Mouse (Mus musculus): Measurements from ENCODE around the gene Decr2.
"Not testable (repeated sequence)": the region's sequence is repeated elsewhere in the genome, so short reads cannot be mapped to it uniquely, and the experiment has no call there.

Gene Decr2

DNA sequence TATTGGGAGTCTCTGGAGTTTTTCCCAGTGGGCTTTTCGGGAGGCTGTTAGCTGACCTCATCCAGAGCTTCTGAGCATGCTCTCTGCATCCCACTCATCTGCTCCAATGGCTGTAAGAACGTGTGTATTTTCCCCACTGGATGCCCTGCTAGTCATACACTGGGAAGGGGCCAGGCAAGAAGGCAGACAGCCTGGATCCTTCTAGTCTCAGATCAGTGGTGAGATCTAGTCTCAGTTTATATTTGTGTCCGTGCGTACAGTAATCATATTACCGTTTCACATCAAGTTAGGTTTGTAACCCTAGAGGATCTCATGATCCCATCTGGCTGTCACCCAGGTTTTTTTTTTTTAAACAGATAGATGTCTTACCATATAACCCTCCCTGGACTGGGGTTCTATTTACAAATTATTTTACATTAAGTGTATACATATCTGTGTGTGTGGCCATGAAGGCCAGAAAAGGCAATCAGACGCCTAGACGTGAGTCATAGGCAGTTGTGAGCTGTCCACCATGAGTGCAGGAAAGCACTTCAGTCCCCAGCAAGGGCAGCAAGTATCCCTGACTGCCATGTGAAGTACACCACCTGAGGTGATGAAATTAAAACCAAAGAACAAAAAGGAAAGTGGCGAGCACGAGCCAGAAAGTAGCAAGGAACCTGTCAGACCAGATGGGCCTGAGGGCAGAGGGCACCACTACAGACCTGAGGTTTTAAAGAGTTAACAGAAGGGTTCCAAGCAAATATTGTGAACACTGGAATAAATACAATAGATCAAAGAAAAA is 32.2 kb downstream of the Decr2 start:
- no peak for DNase-seq

GRCm38 (mm10) chr17:26057278-26057677 is 32.9 kb downstream of the Decr2 start:
- DNase-seq, result no peak

GRCm38 (mm10) chr17:26055164-26055563 is 35.0 kb downstream of the Decr2 start:
- DNase-seq, result no peak

DNA sequence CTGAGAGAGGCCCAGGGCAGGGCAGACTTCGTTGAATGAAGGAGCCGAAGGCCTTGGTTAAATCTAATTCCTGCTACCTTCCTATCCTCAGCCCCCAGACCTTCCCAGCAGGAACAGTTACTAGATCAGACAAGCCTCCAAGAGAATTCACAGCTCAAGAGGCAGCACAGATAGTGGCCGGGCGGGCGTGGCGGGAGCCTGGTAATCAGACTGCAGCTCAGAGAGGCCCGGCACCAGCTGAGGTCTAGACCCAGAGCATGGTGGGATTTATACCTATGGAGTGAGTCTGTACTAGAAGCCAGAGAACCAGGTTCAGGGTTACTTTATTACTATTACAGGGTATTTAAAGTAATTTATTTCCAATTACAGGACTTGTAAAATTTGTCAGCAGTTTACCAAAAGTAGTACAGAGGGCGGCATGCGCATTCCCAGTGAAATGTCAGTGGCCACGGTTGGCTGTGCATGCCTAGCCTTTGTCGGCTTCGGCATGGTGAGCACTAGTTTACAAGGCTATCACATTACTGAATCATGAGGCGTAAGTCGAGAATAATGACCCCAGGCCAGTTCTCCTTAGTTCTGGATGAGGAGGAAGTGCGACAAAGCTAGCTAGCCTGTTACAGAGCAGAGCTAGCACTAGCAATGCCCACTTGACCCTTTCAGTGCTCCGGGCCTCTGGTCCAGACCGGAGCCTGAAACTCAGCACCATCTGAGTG is 35.8 kb downstream of the Decr2 start:
- no peak for DNase-seq

DNA sequence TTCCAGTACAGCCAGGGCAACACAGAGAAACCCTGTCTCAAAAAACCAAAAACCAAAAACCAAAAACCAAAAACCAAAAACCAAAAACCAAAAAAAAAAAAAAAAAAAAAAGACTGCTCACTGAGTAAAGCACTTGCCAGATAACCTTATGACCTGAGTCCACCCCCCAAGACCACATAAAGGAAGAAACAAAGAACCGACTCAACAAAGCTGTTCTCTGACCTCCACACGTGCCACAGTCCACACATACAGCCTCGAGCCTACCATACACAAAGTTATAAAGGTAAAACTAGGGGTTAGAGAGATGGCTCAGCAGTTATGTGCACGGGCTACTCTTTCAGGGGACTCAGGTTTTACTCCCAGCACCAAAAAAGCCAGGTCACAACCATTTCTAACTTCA is 37.4 kb downstream of the Decr2 start:
- no peak for DNase-seq

DNA sequence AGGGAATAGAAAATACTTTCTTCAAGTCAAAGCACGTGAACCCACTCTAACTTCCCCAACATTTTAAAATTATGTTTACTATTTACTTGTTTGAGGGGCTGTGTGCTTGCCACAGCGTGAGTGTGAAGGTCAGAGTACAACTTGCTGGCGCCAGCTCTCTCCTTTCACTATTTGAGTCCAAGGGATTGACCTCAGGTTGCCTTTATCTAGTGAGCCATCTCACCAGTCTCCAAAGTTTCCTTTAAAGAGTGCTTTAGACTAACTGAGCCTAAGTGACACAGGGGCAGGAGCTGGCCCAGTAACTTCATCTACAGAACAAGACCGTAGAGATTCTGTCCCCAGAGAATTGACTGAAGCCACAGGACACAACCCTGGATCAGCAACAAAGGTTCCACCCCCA is 38.1 kb downstream of the Decr2 start:
- no peak for DNase-seq

GRCm38 (mm10) chr17:26048118-26048517 is 42.0 kb downstream of the Decr2 start:
- no peak for DNase-seq

DNA sequence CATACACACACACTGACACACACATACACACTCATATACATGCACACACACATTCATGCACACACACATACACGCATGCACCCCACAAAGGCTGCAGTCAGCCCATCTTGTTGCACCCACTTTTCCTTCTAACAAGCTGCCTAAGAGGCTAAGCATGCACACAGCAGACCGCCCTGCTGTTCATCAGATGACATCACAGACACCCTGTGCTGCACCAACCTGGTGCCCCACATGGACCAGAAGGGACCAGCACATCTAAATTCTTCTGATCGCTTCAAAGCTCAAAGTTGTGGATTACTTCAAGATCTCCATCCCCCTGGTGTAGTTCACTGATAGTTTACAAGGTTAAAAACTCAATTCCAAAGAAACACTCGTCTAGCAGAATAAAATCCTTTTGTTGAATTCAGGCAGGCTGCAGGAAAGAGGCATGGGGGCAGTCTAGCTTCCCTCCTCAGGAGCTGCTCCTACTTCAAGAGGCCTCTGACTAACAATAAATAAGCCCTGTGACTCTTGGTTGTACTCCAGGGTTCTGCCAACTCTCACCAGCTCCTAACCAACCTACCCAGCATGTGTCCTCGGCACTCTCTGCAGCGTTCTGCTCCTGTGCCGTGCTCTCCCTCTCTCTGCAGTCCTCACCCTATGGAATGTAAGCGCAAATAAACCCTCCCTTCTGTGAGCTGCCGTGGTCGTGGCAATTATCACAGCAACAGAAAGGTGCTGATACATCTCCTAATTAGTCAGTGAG is 43.7 kb downstream of the Decr2 start:
- peak; percentile 44 for DNase-seq

- DNase-seq, result no peak
Measured at GRCm38 (mm10) chr17:26045285-26045684, 44.9 kb downstream of the Decr2 start.

GRCm38 (mm10) chr17:26043249-26043636 is 46.9 kb downstream of the Decr2 start:
- peak; percentile 85 for DNase-seq

- no peak for DNase-seq
Measured at GRCm38 (mm10) chr17:26042599-26043248, 47.4 kb downstream of the Decr2 start.

GRCm38 (mm10) chr17:26041111-26041802 is 48.9 kb downstream of the Decr2 start:
- DNase-seq, result peak; percentile 69

GRCm38 (mm10) chr17:26040711-26041110 is 49.4 kb downstream of the Decr2 start:
- DNase-seq, result not testable (repeated sequence)

- no peak for DNase-seq
Measured at GRCm38 (mm10) chr17:26032037-26032436, 58.1 kb downstream of the Decr2 start.

GRCm38 (mm10) chr17:26031583-26031982 is 58.6 kb downstream of the Decr2 start:
- DNase-seq, result peak; percentile 76

All from cerebellum, adult 8-10 months (tissue).